Mouse (Mus musculus): ENCODE data around the gene Rrp9. TPM values are rescaled to one million over a fixed set of nuclear protein-coding genes. Genes with fewer than 3 reads are reported as not detected.

Rrp9 gene
- 52.8 and 58.5 TPM in 2 replicates for polyA plus RNA-seq (2015; fragmentation: Nextera tagmentation; extraction: Ambion mirVana)

DNA sequence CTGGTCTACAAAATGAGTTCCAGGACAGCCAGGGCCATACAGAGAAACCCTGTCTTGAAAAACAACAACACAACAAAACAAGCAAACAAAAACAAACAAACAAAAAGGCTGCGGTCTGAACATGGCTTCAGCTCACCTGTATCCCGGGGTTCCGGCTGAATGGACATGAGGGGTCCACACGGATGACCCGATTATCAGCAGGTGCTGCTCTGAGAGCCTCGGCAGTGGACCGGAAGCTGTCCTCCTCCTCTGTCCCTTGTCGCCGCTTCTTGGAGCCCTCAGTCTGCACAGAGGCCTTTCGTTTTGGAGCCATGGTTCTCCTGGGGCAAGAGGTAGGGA lies at the start of gene Rrp9:
Rrp9 (plus strand) TSS at position 301 of the 339 bp plus-strand sequence.
- peaks cover 36% of the 10 kb centered on the region for H3K4me1 ChIP-seq
- WGBS, result 88% methylated on average over 10 of the region's 10 CpGs
- peaks cover 14% of the 10 kb centered on the region for H3K36me3 ChIP-seq (ENCODE audit: poor library complexity, severe bottlenecking)
- peak within 1 kb of the TSS; percentile 92 for H3K4me2 ChIP-seq
- H3K9ac ChIP-seq, result peak within 1 kb of the TSS; percentile 31; the same call in 1 of the 2 replicates
- H3K9me3 ChIP-seq (replicated peaks), result no peaks in the 10 kb centered on the region
- 0 out of 2 replicates have a peak within 1 kb of the TSS, but pooled peaks have one; percentile 70 for H3K4me3 ChIP-seq
- no peak for ATAC-seq
- H3K27me3 ChIP-seq, result no peaks in the 10 kb centered on the region
- no peak within 1 kb of the TSS for H3K27ac ChIP-seq

DNA sequence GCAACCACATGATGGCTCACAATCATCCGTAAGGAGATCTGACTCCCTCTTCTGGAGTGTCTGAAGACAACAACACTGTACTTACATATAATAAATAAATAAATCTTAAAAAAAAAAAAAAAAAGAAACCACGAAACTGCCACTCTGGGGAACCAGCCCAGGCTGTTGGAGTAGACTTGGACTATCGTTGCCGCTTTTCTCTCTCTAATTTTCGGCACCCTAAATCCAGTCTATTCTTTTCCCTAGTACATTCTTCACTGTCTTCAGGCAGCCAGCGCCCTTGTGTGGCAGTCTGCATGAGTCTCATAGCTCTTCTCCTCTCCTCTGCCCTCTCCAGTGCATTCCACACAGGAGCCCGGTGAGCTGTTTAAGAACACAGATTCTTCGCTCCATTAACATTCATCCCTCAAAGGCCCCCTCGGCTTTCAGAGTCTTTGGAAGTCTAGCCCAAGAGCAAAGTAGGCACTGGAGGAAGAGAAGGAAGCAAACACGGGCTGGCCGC lies 47.0 kb upstream of the Rrp9 start:
- Histone ChIP-seq H3K4me3 (peak overlapping the region; percentile 83), H3K9ac (peak overlapping the region; percentile 75), H3K36me3 (ENCODE audit: poor library complexity, severe bottlenecking) (peaks cover 33% of the 10 kb centered on the region), H3K4me2 (peak overlapping the region; percentile 92), H3K27ac (peak overlapping the region; percentile 96), H3K27me3 (no peaks in the 10 kb centered on the region), H3K4me1 (peaks cover 15% of the 10 kb centered on the region), H3K9me3 (replicated peaks) (no peaks in the 10 kb centered on the region)
- peak; percentile 67 for ATAC-seq
- WGBS, result 18% methylated on average over 11 of the region's 11 CpGs

DNA sequence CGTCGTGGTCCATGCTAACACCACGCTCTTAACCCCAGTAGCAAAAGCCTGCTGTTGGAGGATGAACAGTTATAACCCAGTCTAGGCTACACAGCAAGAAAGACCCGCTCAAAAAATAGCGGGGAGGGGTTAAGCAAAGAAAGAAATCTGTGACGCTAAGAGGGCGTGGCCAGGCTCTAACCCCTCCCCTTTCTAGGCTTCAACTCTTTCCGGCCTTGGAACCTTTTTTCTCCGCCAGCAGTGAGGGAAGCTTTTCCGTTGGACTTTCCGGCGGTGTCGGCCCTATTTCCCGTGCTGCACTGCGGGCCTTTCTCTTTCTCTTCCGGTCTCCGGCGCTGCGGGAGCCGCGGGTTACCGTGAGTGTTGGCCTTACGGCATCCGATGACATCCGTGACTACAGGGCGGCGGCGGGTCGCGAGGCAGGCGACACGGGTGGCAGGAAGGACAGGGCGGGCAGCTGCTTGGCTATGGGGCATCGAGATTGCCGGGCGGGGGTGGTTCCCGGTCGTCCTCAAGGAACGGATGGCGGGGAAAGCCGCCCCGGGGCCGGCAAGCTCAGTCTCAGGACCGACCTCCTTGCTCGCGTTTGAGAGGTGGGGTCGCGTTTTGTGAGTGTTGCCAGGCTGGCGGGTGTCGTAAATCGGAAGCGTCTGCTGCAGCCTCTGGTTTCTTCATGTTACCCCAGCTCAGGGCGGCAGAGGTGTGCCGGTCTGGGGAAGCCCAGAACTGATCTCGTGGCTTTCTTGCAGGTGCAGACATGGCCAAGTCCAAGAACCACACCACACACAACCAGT lies 46.3 kb upstream of the Rrp9 start, which contains the start of gene Rpl29:
Rpl29 (plus strand) TSS at position 234 of the 794 bp plus-strand sequence.
- peak within 1 kb of the TSS; percentile 83 for H3K4me3 ChIP-seq
- no peaks in the 10 kb centered on the region for H3K27me3 ChIP-seq
- no peaks in the 10 kb centered on the region for H3K9me3 ChIP-seq (replicated peaks)
- ATAC-seq, result peak; percentile 93
- H3K4me2 ChIP-seq, result peak within 1 kb of the TSS; percentile 92
- peak within 1 kb of the TSS; percentile 96 for H3K27ac ChIP-seq
- peak within 1 kb of the TSS; percentile 94 for H3K9ac ChIP-seq
- H3K36me3 ChIP-seq (ENCODE audit: poor library complexity, severe bottlenecking), result peaks cover 40% of the 10 kb centered on the region
- peaks cover 15% of the 10 kb centered on the region for H3K4me1 ChIP-seq
- under 1% methylated on average over 55 of the region's 55 CpGs for WGBS

DNA sequence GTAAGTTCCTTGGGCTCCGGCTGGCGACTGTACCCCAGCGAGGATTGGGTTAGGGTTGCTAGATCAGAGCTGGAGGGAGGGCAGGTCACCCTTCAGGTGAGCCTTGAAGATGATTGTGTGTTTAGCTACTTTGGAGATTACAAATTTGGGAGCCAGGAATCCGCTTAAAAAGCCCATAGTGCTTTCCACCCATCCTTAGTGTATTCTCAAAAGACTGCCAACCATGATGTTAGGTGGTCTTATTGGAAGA lies 45.8 kb upstream of the Rrp9 start:
- peaks cover 15% of the 10 kb centered on the region for H3K4me1 ChIP-seq
- ATAC-seq, result no peak

DNA sequence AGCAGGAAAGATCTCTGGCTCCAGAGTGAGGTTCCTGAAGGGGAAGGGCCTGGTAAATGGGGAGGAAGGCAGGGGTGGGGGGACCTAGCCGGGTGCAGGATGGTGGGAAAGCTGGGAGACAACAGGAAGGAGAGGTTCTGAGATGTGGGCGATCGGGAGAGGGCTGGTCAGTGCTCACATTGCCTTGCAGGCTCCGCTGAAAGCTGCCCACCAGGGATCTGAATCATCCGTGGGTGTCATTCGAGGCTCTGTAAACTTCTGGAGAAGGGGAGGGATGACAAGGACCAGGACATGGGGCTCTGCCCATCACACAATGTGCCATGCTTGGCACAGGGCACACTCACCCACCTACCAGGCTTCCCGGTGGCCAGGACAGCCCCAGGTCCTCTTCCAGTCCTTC lies 42.4 kb upstream of the Rrp9 start:
- Histone ChIP-seq H3K9me3 (replicated peaks) (no peaks in the 10 kb centered on the region), H3K4me3 (no peak overlapping the region), H3K4me2 (no peak overlapping the region), H3K27me3 (no peaks in the 10 kb centered on the region), H3K9ac (no peak overlapping the region; the same call in 1 of the 2 replicates), H3K36me3 (ENCODE audit: poor library complexity, severe bottlenecking) (peaks cover 51% of the 10 kb centered on the region), H3K4me1 (peaks cover 31% of the 10 kb centered on the region), H3K27ac (no peak overlapping the region; the same call in 1 of the 2 replicates)
- WGBS, result 72% methylated on average over 7 of the region's 7 CpGs
- no peak for ATAC-seq

More for the DNA sequence above, 45.8 kb upstream of the Rrp9 start:
- H3K9me3 ChIP-seq (replicated peaks), result no peaks in the 10 kb centered on the region
- 2% methylated on average over 4 of the region's 4 CpGs for WGBS
- no peaks in the 10 kb centered on the region for H3K27me3 ChIP-seq
- peak overlapping the region; percentile 96 for H3K27ac ChIP-seq
- peaks cover 45% of the 10 kb centered on the region for H3K36me3 ChIP-seq (ENCODE audit: poor library complexity, severe bottlenecking)
- peak overlapping the region; percentile 94 for H3K9ac ChIP-seq
- H3K4me2 ChIP-seq, result peak overlapping the region; percentile 92
- peak overlapping the region; percentile 83 for H3K4me3 ChIP-seq

DNA sequence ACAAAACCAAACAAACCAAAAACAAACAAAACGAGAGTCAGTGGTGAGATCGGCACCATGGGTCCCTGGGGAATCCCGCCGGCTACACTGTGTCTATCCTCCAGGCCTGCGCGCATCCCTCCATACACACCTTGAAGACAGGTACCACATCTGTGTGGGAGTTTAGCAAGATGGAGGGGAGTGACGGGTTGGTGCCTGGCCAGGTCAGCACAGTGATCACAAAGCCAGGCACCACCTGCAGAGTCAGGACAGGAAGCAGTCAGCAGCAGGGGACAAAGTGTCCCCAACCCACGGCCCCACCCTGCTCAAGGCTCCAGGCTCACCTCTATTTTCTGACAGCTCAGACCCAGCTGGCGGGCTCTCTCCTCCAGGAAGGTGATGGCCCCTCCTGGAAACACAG lies 39.2 kb upstream of the Rrp9 start:
- Histone ChIP-seq H3K9ac (0 out of 2 replicates have a peak overlapping the region, but pooled peaks have one; percentile 30), H3K4me2 (no peak overlapping the region), H3K4me3 (no peak overlapping the region), H3K4me1 (peaks cover 26% of the 10 kb centered on the region), H3K27me3 (no peaks in the 10 kb centered on the region), H3K27ac (no peak overlapping the region), H3K9me3 (replicated peaks) (no peaks in the 10 kb centered on the region), H3K36me3 (ENCODE audit: poor library complexity, severe bottlenecking) (peaks cover 40% of the 10 kb centered on the region)
- WGBS, result 89% methylated on average over 9 of the region's 9 CpGs
- ATAC-seq, result no peak

DNA sequence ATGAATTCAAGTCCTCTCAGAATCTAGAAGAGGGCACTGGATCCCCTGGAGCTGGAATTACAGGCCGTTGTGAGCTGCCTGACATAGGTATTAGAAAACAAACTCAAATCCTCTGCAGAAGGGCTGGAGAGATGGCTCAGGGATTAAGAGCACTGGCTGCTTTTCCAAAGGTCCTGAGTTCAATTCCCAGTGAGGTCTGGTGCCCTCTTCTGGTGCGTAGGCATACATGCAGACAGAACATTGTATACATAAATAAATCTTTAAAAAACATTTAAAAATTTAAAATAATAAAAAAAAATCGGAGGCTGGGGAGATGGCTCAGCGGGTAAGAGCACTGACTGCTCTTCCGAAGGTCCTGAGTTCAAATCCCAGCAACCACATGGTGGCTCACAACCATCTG lies 33.1 kb upstream of the Rrp9 start:
- 76% methylated on average over 5 of the region's 5 CpGs for WGBS
- no peaks in the 10 kb centered on the region for H3K27me3 ChIP-seq
- H3K4me2 ChIP-seq, result no peak overlapping the region
- no peak overlapping the region for H3K9ac ChIP-seq
- H3K4me3 ChIP-seq, result no peak overlapping the region
- H3K4me1 ChIP-seq, result peaks cover 33% of the 10 kb centered on the region
- H3K36me3 ChIP-seq (ENCODE audit: poor library complexity, severe bottlenecking), result no peaks in the 10 kb centered on the region; the same call in 1 of the 2 replicates
- no peaks in the 10 kb centered on the region for H3K9me3 ChIP-seq (replicated peaks)
- H3K27ac ChIP-seq, result no peak overlapping the region
- no peak for ATAC-seq

DNA sequence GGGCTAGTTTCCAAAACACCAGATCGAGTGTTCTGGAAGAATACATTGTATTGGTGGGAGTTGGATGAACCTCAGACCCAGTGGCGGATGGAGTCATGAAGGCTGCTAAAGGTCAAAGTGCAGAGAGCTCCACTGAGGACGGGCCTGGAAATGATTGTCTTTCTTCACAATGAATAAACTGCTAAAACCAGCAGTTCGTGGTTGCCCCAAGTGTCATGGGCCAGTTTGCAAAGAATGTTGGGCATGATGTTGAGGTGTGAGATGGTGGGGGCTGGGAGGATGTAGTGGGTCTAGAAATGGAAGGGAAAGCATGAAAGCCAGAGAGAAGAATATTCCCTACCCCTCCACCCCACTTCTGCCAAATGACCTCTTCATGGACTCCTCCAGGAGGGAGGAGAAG lies 30.9 kb upstream of the Rrp9 start:
- H3K4me3 ChIP-seq, result no peak overlapping the region
- H3K27ac ChIP-seq, result no peak overlapping the region
- 84% methylated on average over 4 of the region's 4 CpGs for WGBS
- no peak for ATAC-seq
- no peaks in the 10 kb centered on the region for H3K27me3 ChIP-seq
- peaks cover 36% of the 10 kb centered on the region for H3K4me1 ChIP-seq
- H3K9ac ChIP-seq, result no peak overlapping the region
- no peak overlapping the region for H3K4me2 ChIP-seq
- H3K36me3 ChIP-seq (ENCODE audit: poor library complexity, severe bottlenecking), result no peaks in the 10 kb centered on the region; the same call in 1 of the 2 replicates
- no peaks in the 10 kb centered on the region for H3K9me3 ChIP-seq (replicated peaks)

DNA sequence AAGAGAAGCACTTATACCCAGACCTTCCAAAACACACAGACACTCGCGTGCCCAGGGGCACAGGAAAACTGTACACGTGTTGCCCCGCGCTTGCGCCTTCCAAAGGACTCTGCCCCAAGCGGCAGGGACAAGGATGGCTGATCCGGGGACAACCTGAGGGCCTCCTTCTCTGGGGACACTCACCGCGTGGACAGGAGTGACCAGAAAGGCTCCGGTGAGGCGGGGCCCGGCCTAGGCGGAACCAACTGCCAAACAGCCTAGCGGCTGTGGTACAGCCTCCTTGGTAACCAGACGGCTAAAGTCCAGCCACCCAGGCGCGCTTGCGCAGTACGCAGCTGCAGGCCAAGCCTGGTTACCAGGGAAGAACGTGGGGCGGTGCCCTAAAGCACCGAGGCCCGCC lies 28.4 kb upstream of the Rrp9 start, which contains the start of the genes Abhd14b and Abhd14a:
Abhd14b (plus strand) TSS at position 112 of the 400 bp plus-strand sequence.
Abhd14a (minus strand) TSS at position 331 of the 400 bp plus-strand sequence.
- Histone ChIP-seq H3K27ac (peak within 1 kb of the TSS; percentile 14), H3K9me3 (replicated peaks) (no peaks in the 10 kb centered on the region), H3K4me3 (peak within 1 kb of the TSS; percentile 44), H3K27me3 (no peaks in the 10 kb centered on the region), H3K4me1 (peaks cover 57% of the 10 kb centered on the region), H3K36me3 (ENCODE audit: poor library complexity, severe bottlenecking) (no peaks in the 10 kb centered on the region), H3K9ac (peak within 1 kb of the TSS; percentile 66), H3K4me2 (peak within 1 kb of the TSS; percentile 61)
- peak; percentile 88 for ATAC-seq
- 0% methylated on average over 24 of the region's 24 CpGs for WGBS

DNA sequence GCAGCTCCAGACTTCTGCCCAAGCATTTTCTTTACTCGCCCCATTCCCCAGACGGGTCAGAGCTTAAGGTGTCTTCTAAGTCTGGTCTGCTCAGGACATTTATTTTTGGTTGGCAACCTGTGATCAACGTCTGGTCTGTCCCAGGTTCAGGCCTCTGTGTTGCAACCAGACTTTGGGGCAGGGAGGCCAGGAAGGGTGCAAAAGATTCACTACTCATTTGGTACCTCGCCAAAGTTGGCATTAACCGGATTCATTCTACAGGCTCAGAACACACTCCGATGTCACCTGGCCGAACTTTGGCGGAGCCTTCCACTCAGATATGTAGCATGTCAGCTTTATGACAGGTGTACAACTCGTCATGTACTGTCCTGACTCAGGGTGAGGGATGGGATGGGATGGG lies 27.8 kb upstream of the Rrp9 start:
- Histone ChIP-seq H3K36me3 (ENCODE audit: poor library complexity, severe bottlenecking) (no peaks in the 10 kb centered on the region), H3K4me1 (peaks cover 63% of the 10 kb centered on the region), H3K4me3 (no peak overlapping the region; the same call in 1 of the 2 replicates), H3K9me3 (replicated peaks) (no peaks in the 10 kb centered on the region), H3K9ac (no peak overlapping the region), H3K4me2 (peak overlapping the region; percentile 61), H3K27ac (peak overlapping the region; percentile 14; the same call in 1 of the 2 replicates), H3K27me3 (no peaks in the 10 kb centered on the region)
- WGBS, result 40% methylated on average over 9 of the region's 9 CpGs
- peak; percentile 36 for ATAC-seq

DNA sequence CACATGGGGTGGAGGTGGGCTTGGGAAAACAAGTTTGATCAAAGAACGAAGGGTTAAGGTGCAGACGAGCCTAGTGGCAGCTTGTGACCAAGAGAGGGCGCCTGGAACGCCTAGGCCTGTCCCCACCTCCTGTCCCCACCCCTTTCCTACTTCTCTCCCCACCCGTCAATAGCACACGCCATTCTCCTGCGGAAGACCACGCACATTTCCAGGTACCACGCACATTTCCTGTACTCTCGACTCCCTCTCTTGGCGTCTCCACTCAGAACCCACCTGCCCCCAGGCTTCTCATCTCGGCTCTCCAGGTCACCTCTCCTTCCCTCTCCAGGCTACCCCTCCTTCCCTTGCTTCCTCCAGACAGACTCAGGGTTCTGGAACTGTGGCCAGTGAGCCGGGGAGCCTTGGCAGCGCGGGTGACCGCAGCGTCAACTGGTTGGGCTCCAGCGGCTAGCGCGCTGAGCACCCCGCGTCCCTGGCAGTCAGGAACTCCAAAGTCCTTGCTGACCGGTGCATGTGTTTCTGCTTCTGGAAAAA lies 27.2 kb upstream of the Rrp9 start:
- H3K27ac ChIP-seq, result no peak overlapping the region
- 1% methylated on average over 23 of the region's 23 CpGs for WGBS

DNA sequence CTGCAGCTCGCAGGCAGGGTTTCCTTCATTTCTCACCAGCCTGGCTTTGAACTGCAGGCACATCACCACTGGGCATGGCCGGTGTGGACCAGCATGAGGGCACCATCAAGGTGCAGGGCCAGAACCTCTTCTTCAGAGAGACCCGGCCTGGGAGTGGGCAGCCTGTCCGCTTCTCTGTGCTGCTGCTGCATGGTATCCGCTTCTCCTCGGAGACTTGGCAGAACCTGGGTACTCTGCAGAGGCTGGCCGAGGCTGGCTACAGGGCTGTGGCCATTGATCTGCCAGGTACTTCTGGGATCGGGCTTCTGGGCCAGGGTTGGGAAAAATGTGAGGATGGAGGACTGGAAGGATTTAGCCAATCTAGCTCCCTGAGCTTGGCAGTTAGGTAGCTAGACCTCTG lies 25.8 kb upstream of the Rrp9 start:
- WGBS, result 94% methylated on average over 8 of the region's 8 CpGs
- Histone ChIP-seq H3K27ac (no peak overlapping the region), H3K4me1 (peaks cover 71% of the 10 kb centered on the region), H3K4me3 (no peak overlapping the region), H3K36me3 (ENCODE audit: poor library complexity, severe bottlenecking) (no peaks in the 10 kb centered on the region), H3K4me2 (no peak overlapping the region), H3K9me3 (replicated peaks) (no peaks in the 10 kb centered on the region), H3K27me3 (no peaks in the 10 kb centered on the region), H3K9ac (no peak overlapping the region)
- ATAC-seq, result no peak

More for the DNA sequence above, 27.2 kb upstream of the Rrp9 start:
- Histone ChIP-seq H3K4me2 (peak overlapping the region; percentile 61), H3K9ac (peak overlapping the region; percentile 59), H3K9me3 (replicated peaks) (no peaks in the 10 kb centered on the region), H3K4me1 (peaks cover 67% of the 10 kb centered on the region), H3K36me3 (ENCODE audit: poor library complexity, severe bottlenecking) (no peaks in the 10 kb centered on the region), H3K27me3 (no peaks in the 10 kb centered on the region), H3K4me3 (peak overlapping the region; percentile 35)
- ATAC-seq, result peak; percentile 54
